Mouse (Mus musculus) CD4-positive, CD25-positive, alpha-beta regulatory T cell, adult 2 months (primary cell): ENCODE results near the gene Zic2.
A peak's percentile ranks its signal among the peaks of the same experiment; 100 is the strongest.

Experiments used
- DNase-seq: peaks from one replicate; pipeline ENCODE4 v3.0.0-alpha.2; 2012; ENCODE audit warnings: low read depth, low spot score

Zic2 gene

GRCm38 (mm10) chr14:122492015-122492414 lies 16.8 kb downstream of the Zic2 start:
- no peak for DNase-seq

GRCm38 (mm10) chr14:122509058-122509457 lies 33.8 kb downstream of the Zic2 start:
- peak; percentile 12 for DNase-seq

DNA sequence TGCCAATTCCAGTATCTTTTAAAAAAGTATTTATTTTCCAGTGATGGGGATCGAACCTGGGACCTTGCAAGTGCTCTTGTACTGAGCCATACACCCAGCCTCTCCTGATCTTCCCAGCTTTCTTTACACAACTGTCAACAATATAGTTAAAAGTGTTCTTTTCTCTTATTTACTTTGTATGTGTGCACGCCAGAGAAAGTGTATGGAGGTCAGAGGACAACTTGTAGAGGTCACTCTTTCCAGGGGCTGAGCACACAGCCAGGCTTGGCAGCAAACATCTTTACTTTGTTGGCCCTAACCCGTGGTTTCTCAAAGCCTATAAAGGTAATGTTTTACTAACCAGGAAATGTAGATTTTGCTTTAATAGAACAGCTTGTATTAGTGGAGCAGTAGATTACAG lies 36.3 kb downstream of the Zic2 start:
- no peak for DNase-seq

DNA sequence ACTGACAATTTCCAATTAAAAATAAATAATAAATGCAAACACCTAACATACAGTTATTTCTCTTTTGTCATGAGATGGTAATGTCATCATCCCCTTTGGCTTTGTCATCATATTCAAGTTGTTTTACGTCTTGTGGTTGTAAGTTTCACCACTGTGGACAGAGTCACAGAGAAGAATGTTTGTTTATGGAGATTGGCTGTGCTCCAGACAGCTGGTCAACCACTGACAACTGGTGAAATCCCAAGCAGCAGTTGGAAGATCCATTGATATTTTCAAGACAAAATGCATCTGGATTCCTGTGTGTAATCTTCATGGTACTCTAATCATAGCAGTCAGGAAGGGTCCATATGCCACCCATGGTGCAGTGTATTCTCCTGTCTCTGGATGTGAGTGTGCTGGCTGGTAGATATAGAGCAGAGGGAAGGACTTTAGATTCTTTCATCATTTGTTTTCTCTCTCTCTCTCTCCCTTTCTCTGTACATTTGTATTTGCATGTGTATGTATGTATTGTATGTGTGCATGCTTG lies 38.3 kb downstream of the Zic2 start:
- DNase-seq: no peak

DNA sequence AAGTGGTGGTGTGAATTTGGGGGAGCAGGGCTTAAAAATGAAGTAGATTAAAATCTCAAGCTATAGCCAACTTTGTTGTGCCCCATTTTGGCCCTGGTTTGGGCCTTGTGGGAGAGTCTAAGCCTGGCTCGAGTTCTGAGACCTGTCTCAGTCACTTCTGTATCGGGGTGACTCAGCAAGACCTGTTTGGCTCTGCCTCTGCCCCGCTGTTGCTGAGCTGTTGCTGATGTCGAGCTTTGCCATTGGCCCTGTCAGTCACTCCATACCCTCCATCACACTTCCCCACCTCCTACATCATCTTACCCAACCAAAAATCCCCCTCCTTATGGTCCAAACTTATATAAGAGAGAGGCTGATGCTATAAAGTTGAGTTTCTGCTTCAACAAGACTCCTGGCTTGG lies 53.2 kb downstream of the Zic2 start:
- no peak for DNase-seq
